Mouse (Mus musculus) hindbrain, embryonic 14.5 days (tissue): ENCODE measurements around the gene Pdcd6ip. TPM values are rescaled to one million over a fixed set of nuclear protein-coding genes. Genes with fewer than 3 reads are reported as not detected.

Experiments
- ATAC-seq: fragments of 200-750 bp; cut with Nextera tagmentation; 2 replicates; pipeline ENCODE4 v1.8.0; 2017; ENCODE audit warnings: moderate number of reproducible peaks, mild to moderate bottlenecking, moderate TSS enrichment, moderate library complexity; ENCODE audit not compliant: low FRiP score
- DNase-seq: peaks from one replicate; pipeline ENCODE4 v3.0.0-alpha.2; 2015; ENCODE audit warnings: low spot score
- H3K27ac ChIP-seq: fragments of 300-500 bp; sonication (generic); 2 replicates; pipeline ENCODE4 v1.5.1; 2014; ENCODE audit warnings: mild to moderate bottlenecking, moderate library complexity
- H3K27me3 ChIP-seq: fragments of 300-500 bp; sonication (generic); 2 replicates; pipeline ENCODE4 v1.6.1; 2014; ENCODE audit warnings: mild to moderate bottlenecking, low read length, mixed read lengths; ENCODE audit not compliant: control insufficient read depth, insufficient read depth
- H3K36me3 ChIP-seq: fragments of 300-500 bp; sonication (generic); replicated peaks from 2 replicates; pipeline ENCODE4 v1.6.1; 2014; ENCODE audit not compliant: control insufficient read depth, insufficient read depth
- H3K4me1 ChIP-seq: fragments of 300-500 bp; sonication (generic); replicated peaks from 2 replicates; pipeline ENCODE4 v1.6.1; 2014; ENCODE audit warnings: antibody characterized with exemption, low read length, mixed read lengths; ENCODE audit not compliant: control insufficient read depth, insufficient read depth
- H3K4me2 ChIP-seq: fragments of 300-500 bp; sonication (generic); replicated peaks from 2 replicates; pipeline ENCODE4 v1.6.1; 2014; ENCODE audit warnings: mild to moderate bottlenecking, moderate library complexity
- H3K4me3 ChIP-seq: fragments of 300-500 bp; sonication (generic); replicated peaks from 2 replicates; pipeline ENCODE4 v1.5.1; 2014; ENCODE audit warnings: mild to moderate bottlenecking, low read length
- H3K9ac ChIP-seq: fragments of 300-500 bp; sonication (generic); 2 replicates; pipeline ENCODE4 v1.6.1; 2014
- H3K9me3 ChIP-seq: fragments of 300-500 bp; sonication (generic); 2 replicates; pipeline ENCODE4 v1.6.1; 2016; ENCODE audit warnings: low read length; ENCODE audit not compliant: control insufficient read depth
- WGBS: fragments of 180-500 bp; shearing (Covaris S2); extraction: QIAGEN DNeasy Blood & Tissue Kit; methylation state at CpG from one replicate; pipeline ENCODE4 v1.1.7; 2014; 5-methylcytosine and 5-hydroxymethylcytosine counted together
- polyA plus RNA-seq: library from polyadenylated mRNA; unstranded; fragments of >200 nt; fragmentation: Nextera tagmentation; extraction: Ambion mirVana; gene quantifications from 2 replicates; pipeline ENCODE4 v1.2.1, GENCODE M21; 2014

Gene Pdcd6ip
- polyA plus RNA-seq, 1 experiment from 2014 or later = 38.3 TPM

DNA sequence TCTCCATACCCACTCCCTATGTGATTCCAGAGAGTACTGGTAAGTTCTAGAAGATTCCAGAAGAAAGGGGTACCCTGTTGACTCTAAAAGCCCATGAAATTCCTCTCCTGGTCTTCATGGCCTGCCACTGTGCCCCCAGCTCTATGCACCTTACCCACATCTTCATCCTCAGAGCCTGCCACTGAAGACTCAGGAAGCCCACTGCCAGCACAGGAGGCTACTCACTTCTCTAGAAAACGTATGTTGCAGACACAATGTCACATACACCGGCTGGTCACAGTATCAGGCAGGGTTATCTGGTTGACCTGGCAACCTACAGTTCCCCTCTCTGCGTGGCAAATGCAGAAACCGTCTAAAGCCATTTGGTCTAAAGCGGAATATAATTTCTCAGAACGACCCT lies 91.0 kb downstream of the Pdcd6ip start:
- no peaks in the 10 kb centered on the region for H3K36me3 ChIP-seq
- H3K27me3 ChIP-seq = no peaks in the 10 kb centered on the region
- H3K9ac ChIP-seq = no peak overlapping the region
- ATAC-seq = no peak
- H3K4me3 ChIP-seq = no peak overlapping the region
- H3K9me3 ChIP-seq = no peaks in the 10 kb centered on the region
- H3K4me1 ChIP-seq = no peaks in the 10 kb centered on the region
- 89% methylated on average over 6 of the region's 6 CpGs for WGBS
- H3K4me2 ChIP-seq = no peak overlapping the region
- DNase-seq = no peak
- H3K27ac ChIP-seq = no peak overlapping the region

DNA sequence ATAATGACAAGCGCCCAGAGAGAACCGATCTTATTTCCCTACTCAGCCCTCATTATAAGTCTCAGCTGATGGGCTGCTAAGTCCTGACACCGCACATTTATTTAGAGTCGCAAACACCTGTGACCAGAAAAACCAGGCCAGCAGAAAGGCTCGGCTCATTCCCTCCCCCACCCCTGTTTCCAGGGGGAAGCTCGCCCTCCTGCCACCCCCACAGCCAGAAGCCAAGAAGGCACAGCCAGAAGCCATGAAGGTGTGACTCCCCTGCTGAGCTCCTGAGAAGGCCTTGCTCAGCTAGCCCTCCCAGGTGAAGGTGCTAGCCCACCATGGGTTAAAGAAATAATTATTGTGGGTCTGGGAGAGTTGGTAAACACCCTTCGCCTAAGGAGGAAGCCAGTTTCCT lies 97.3 kb downstream of the Pdcd6ip start:
- Histone ChIP-seq H3K27ac (no peak overlapping the region), H3K4me3 (no peak overlapping the region), H3K9me3 (no peaks in the 10 kb centered on the region), H3K4me1 (no peaks in the 10 kb centered on the region), H3K36me3 (no peaks in the 10 kb centered on the region), H3K9ac (no peak overlapping the region), H3K4me2 (no peak overlapping the region), H3K27me3 (no peaks in the 10 kb centered on the region)
- 71% methylated on average over 7 of the region's 7 CpGs for WGBS
- no peak for ATAC-seq
- no peak for DNase-seq

GRCm38 (mm10) chr9:113602140-113602539 lies 105.9 kb downstream of the Pdcd6ip start:
- H3K4me1 ChIP-seq = no peaks in the 10 kb centered on the region
- no peak overlapping the region for H3K4me2 ChIP-seq
- no peaks in the 10 kb centered on the region for H3K27me3 ChIP-seq
- ATAC-seq (no peak), DNase-seq (no peak)
- H3K4me3 ChIP-seq = no peak overlapping the region
- no peaks in the 10 kb centered on the region for H3K9me3 ChIP-seq
- no peak overlapping the region for H3K9ac ChIP-seq
- H3K27ac ChIP-seq = no peak overlapping the region
- no peaks in the 10 kb centered on the region for H3K36me3 ChIP-seq

Other genes starting within 250 kb of the Pdcd6ip start
- 154 and 161 TPM in 2 replicates for gene Clasp2, start 33.2 kb upstream of the Pdcd6ip start, polyA plus RNA-seq
- gene Ubp1, start 222.7 kb upstream of the Pdcd6ip start, polyA plus RNA-seq = 34.2 and 36.5 TPM in 2 replicates